Mouse (Mus musculus) myocyte (in vitro differentiated cells): Measurements from ENCODE around the gene Mast4. TPM values are rescaled to one million over a fixed set of nuclear protein-coding genes. Genes with fewer than 3 reads are reported as not detected.

ENCODE experiments used
- H3K27me3 ChIP-seq: one replicate; pipeline ENCODE4 v1.6.1; 2011; ENCODE audit not compliant: control insufficient read depth, insufficient read depth, insufficient read length
- H3K36me3 ChIP-seq: one replicate; pipeline ENCODE4 v1.6.1; 2011; ENCODE audit not compliant: control insufficient read depth, insufficient read depth
- H3K4me2 ChIP-seq: one replicate; pipeline ENCODE4 v1.6.1; 2011; ENCODE audit warnings: low read depth, control low read depth
- H3K4me3 ChIP-seq: one replicate; pipeline ENCODE4 v1.5.1; 2011; ENCODE audit warnings: mild to moderate bottlenecking, control low read depth, moderate library complexity
- H3K79me2 ChIP-seq: one replicate; pipeline ENCODE4 v1.6.1; 2011; ENCODE audit not compliant: control insufficient read depth, insufficient read depth
- H3ac ChIP-seq: one replicate; pipeline ENCODE4 v1.6.1; 2011; ENCODE audit not compliant: control insufficient read depth, insufficient read length
- CEBPB ChIP-seq: IDR thresholded peaks from 2 replicates; pipeline ENCODE4 v1.6.1; 2011; ENCODE audit warnings: mild to moderate bottlenecking, moderate library complexity; ENCODE audit not compliant: poor library complexity, insufficient read depth, severe bottlenecking
- E2F4 ChIP-seq: IDR thresholded peaks from one replicate; pipeline ENCODE4 v1.6.1; 2011; ENCODE audit warnings: mild to moderate bottlenecking, control low read depth, moderate library complexity; ENCODE audit not compliant: insufficient read depth
- MAX ChIP-seq: IDR thresholded peaks from one replicate; pipeline ENCODE4 v1.6.1; 2011; ENCODE audit warnings: low read depth, mild to moderate bottlenecking, control low read depth
- MYOD1 ChIP-seq, 3 experiments: IDR thresholded peaks; one replicate each; pipeline ENCODE4 v1.6.1; 2011; ENCODE audit warnings: control low read depth in 2 of 3, low read depth in 2 of 3, mild to moderate bottlenecking in 2 of 3, moderate library complexity in 1 of 3; ENCODE audit not compliant: insufficient read length in 2 of 3, control insufficient read depth in 1 of 3
- MYOG ChIP-seq, 3 experiments: IDR thresholded peaks; one replicate each; pipeline ENCODE4 v1.6.1; 2011; ENCODE audit warnings: control low read depth in 2 of 3, low read depth in 2 of 3, mild to moderate bottlenecking in 2 of 3; ENCODE audit not compliant: insufficient read length in 2 of 3, control insufficient read depth in 1 of 3, insufficient read depth in 1 of 3
- POLR2A ChIP-seq: IDR thresholded peaks from one replicate; pipeline ENCODE4 v1.6.1; 2011; ENCODE audit warnings: low read depth, mild to moderate bottlenecking, control low read depth, moderate library complexity; ENCODE audit not compliant: insufficient read length
- POLR2AphosphoS2 ChIP-seq: IDR thresholded peaks from one replicate; pipeline ENCODE4 v1.6.1; 2011; ENCODE audit warnings: low read depth, control low read depth; ENCODE audit not compliant: insufficient read length
- REST ChIP-seq: IDR thresholded peaks from one replicate; pipeline ENCODE4 v1.6.1; 2011; ENCODE audit warnings: mild to moderate bottlenecking, control low read depth, moderate library complexity; ENCODE audit not compliant: insufficient read depth, insufficient read length
- SRF ChIP-seq: IDR thresholded peaks from one replicate; pipeline ENCODE4 v1.6.1; 2011; ENCODE audit warnings: low read depth; ENCODE audit not compliant: control insufficient read depth, insufficient read length
- TCF12 ChIP-seq: IDR thresholded peaks from one replicate; pipeline ENCODE4 v1.6.1; 2011; ENCODE audit warnings: mild to moderate bottlenecking, control low read depth; ENCODE audit not compliant: poor library complexity, insufficient read depth, severe bottlenecking
- TCF3 ChIP-seq: IDR thresholded peaks from one replicate; pipeline ENCODE4 v1.6.1; 2011; ENCODE audit warnings: low read depth, control low read depth; ENCODE audit not compliant: insufficient read length
- USF1 ChIP-seq: IDR thresholded peaks from one replicate; pipeline ENCODE4 v1.6.1; 2011; ENCODE audit warnings: low read depth, mild to moderate bottlenecking, control low read depth, moderate library complexity
- polyA plus RNA-seq: library from polyadenylated mRNA; unstranded; fragments of >200 nt; fragmentation: generic; extraction: Trizol; gene quantifications from one replicate; pipeline ENCODE4 v1.2.1, GENCODE M21; 2012; ENCODE audit warnings: missing spikeins

The Mast4 gene
- polyA plus RNA-seq, 1 experiment, result 15.0 TPM

- TF ChIP-seq REST, result no peak
- TF ChIP-seq MYOD1 (IDR thresholded peaks at IDR 0.05; ENCODE audit: control insufficient read depth in 1 of 3, insufficient read length in 2 of 3, low read depth in 2 of 3), result no peak
- peaks cover 66% of the 10 kb centered on the region for H3K36me3 ChIP-seq
- H3K4me3 ChIP-seq, result no peak overlapping the region
- no peaks in the 10 kb centered on the region for H3K79me2 ChIP-seq
- H3K4me2 ChIP-seq, result no peak overlapping the region
- no peaks in the 10 kb centered on the region for H3K27me3 ChIP-seq
- no peak overlapping the region for H3ac ChIP-seq
These were observed 584.4 kb downstream of the Mast4 start for GRCm38 (mm10) chr13:102749891-102750290.

- H3K27me3 ChIP-seq, result no peaks in the 10 kb centered on the region
- H3K79me2 ChIP-seq, result no peaks in the 10 kb centered on the region
- TF ChIP-seq MYOD1 (IDR thresholded peaks at IDR 0.05; ENCODE audit: control insufficient read depth in 1 of 3, insufficient read length in 2 of 3, low read depth in 2 of 3) (no peak), E2F4 (no peak), TCF3 (no peak), CEBPB (no peak), POLR2AphosphoS2 (no peak), POLR2A (no peak), USF1 (no peak), REST (no peak), MAX (no peak), MYOG (IDR thresholded peaks at IDR 0.05; ENCODE audit: control insufficient read depth in 1 of 3, insufficient read depth in 1 of 3, insufficient read length in 2 of 3, low read depth in 2 of 3) (no peak)
- H3ac ChIP-seq, result no peak overlapping the region
- H3K36me3 ChIP-seq, result peaks cover 59% of the 10 kb centered on the region
- no peak overlapping the region for H3K4me3 ChIP-seq
- H3K4me2 ChIP-seq, result no peak overlapping the region
These were observed 585.1 kb downstream of the Mast4 start for GRCm38 (mm10) chr13:102749194-102749593.

GRCm38 (mm10) chr13:102746803-102747561 is 587.3 kb downstream of the Mast4 start:
- Histone ChIP-seq H3K36me3 (peaks cover 60% of the 10 kb centered on the region), H3K27me3 (no peaks in the 10 kb centered on the region), H3K4me2 (no peak overlapping the region), H3ac (no peak overlapping the region), H3K79me2 (no peaks in the 10 kb centered on the region), H3K4me3 (no peak overlapping the region)
- TF ChIP-seq POLR2AphosphoS2, result no peak
- TF ChIP-seq CEBPB, result peak; percentile 78
- no peak for TF ChIP-seq MYOG (IDR thresholded peaks at IDR 0.05; ENCODE audit: control insufficient read depth in 1 of 3, insufficient read depth in 1 of 3, insufficient read length in 2 of 3, low read depth in 2 of 3)
- no peak for TF ChIP-seq TCF12

GRCm38 (mm10) chr13:102745626-102746342 is 588.5 kb downstream of the Mast4 start:
- H3K27me3 ChIP-seq, result no peaks in the 10 kb centered on the region
- H3K36me3 ChIP-seq, result peaks cover 57% of the 10 kb centered on the region
- H3ac ChIP-seq, result no peak overlapping the region

GRCm38 (mm10) chr13:102745270-102745600 is 589.1 kb downstream of the Mast4 start:
- Histone ChIP-seq H3K27me3 (no peaks in the 10 kb centered on the region), H3K4me2 (no peak overlapping the region), H3K79me2 (no peaks in the 10 kb centered on the region), H3K4me3 (no peak overlapping the region), H3K36me3 (peaks cover 55% of the 10 kb centered on the region), H3ac (no peak overlapping the region)
- TF ChIP-seq POLR2AphosphoS2 (no peak), TCF12 (no peak), E2F4 (no peak), REST (no peak), MAX (no peak), SRF (no peak), MYOD1 (IDR thresholded peaks at IDR 0.05; ENCODE audit: control insufficient read depth in 1 of 3, insufficient read length in 2 of 3, low read depth in 2 of 3) (no peak), POLR2A (no peak), CEBPB (no peak), USF1 (no peak), TCF3 (no peak), MYOG (IDR thresholded peaks at IDR 0.05; ENCODE audit: control insufficient read depth in 1 of 3, insufficient read depth in 1 of 3, insufficient read length in 2 of 3, low read depth in 2 of 3) (no peak)

More at GRCm38 (mm10) chr13:102745626-102746342, 588.5 kb downstream of the Mast4 start:
- Histone ChIP-seq H3K4me3 (no peak overlapping the region), H3K79me2 (no peaks in the 10 kb centered on the region), H3K4me2 (no peak overlapping the region)
- TF ChIP-seq TCF12 (no peak), MYOD1 (IDR thresholded peaks at IDR 0.05; ENCODE audit: control insufficient read depth in 1 of 3, insufficient read length in 2 of 3, low read depth in 2 of 3) (peak in 2 of 3 experiments; percentile 17 to 58), MYOG (IDR thresholded peaks at IDR 0.05; ENCODE audit: control insufficient read depth in 1 of 3, insufficient read depth in 1 of 3, insufficient read length in 2 of 3, low read depth in 2 of 3) (peak in 1 of 3 experiments; percentile 53)
